Mouse (Mus musculus) heart, embryonic 12.5 days (tissue): ENCODE measurements around the gene Mad1l1. TPM values are rescaled to one million over a fixed set of nuclear protein-coding genes. Genes with fewer than 3 reads are reported as not detected.
A peak's percentile ranks its signal among the peaks of the same experiment; 100 is the strongest.

ENCODE experiments used
- ATAC-seq: fragments of 200-750 bp; cut with Nextera tagmentation; 2 replicates; pipeline ENCODE4 v1.8.0; 2017; ENCODE audit warnings: moderate TSS enrichment, moderate library complexity; ENCODE audit not compliant: insufficient number of reproducible peaks, low FRiP score
- H3K27ac ChIP-seq: fragments of 300-500 bp; sonication (generic); 2 replicates; pipeline ENCODE4 v1.5.1; 2016; ENCODE audit warnings: mild to moderate bottlenecking, moderate library complexity; ENCODE audit not compliant: poor library complexity, severe bottlenecking
- H3K27me3 ChIP-seq: fragments of 300-500 bp; sonication (generic); replicated peaks from 2 replicates; pipeline ENCODE4 v1.6.1; 2016; ENCODE audit warnings: mild to moderate bottlenecking, moderate library complexity
- H3K36me3 ChIP-seq: fragments of 300-500 bp; sonication (generic); 2 replicates; pipeline ENCODE4 v1.6.1; 2016; ENCODE audit warnings: mild to moderate bottlenecking, moderate library complexity
- H3K4me1 ChIP-seq: fragments of 300-500 bp; sonication (generic); replicated peaks from 2 replicates; pipeline ENCODE4 v1.6.1; 2016; ENCODE audit warnings: mild to moderate bottlenecking
- H3K4me2 ChIP-seq: fragments of 300-500 bp; sonication (generic); 2 replicates; pipeline ENCODE4 v1.6.1; 2016; ENCODE audit warnings: mild to moderate bottlenecking, moderate library complexity
- H3K4me3 ChIP-seq: fragments of 300-500 bp; sonication (generic); 2 replicates; pipeline ENCODE4 v1.5.1; 2016; ENCODE audit warnings: mild to moderate bottlenecking
- H3K9ac ChIP-seq: fragments of 300-500 bp; sonication (generic); 2 replicates; pipeline ENCODE4 v1.6.1; 2016; ENCODE audit warnings: mild to moderate bottlenecking, moderate library complexity
- H3K9me3 ChIP-seq: fragments of 300-500 bp; sonication (generic); replicated peaks from 2 replicates; pipeline ENCODE4 v1.6.1; 2016; ENCODE audit warnings: mild to moderate bottlenecking, moderate library complexity
- WGBS: fragments of 180-500 bp; shearing (Covaris S2); methylation state at CpG from one replicate; pipeline ENCODE4 v1.1.7; 2016; 5-methylcytosine and 5-hydroxymethylcytosine counted together
- polyA plus RNA-seq: library from polyadenylated mRNA; unstranded; fragments of >200 nt; fragmentation: Nextera tagmentation; extraction: Ambion mirVana; gene quantifications from 2 replicates; pipeline ENCODE4 v1.2.1, GENCODE M21; 2016

The Mad1l1 gene
- polyA plus RNA-seq, 1 experiment from 2014 or later: 26.3 TPM

DNA sequence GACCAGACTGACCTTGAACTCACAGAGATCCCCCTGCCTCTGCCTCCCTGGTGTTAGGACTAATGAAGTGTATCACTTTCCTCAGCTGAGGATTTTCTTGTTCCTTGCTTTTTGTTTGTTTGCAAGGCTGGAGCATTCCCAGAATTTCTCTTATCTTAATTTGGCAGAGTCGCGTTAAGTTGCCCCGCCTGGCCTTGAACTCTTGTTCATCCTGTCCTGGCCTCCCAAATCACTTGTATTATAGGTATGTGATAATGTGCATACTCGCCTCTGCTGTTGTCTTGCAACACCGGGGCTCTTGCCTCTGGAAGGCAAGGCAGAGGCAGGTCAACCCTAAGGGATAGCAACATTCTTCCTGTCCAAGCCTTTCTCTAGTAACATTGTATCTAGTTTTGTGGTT lies 2.7 kb upstream of the Mad1l1 start:
- 90% methylated on average over 5 of the region's 5 CpGs for WGBS
- Histone ChIP-seq H3K9me3 (no peaks in the 10 kb centered on the region), H3K36me3 (peaks cover 27% of the 10 kb centered on the region), H3K27ac (no peak overlapping the region), H3K4me3 (no peak overlapping the region), H3K27me3 (no peaks in the 10 kb centered on the region), H3K9ac (no peak overlapping the region), H3K4me2 (no peak overlapping the region), H3K4me1 (peaks cover 23% of the 10 kb centered on the region)
- ATAC-seq: no peak

DNA sequence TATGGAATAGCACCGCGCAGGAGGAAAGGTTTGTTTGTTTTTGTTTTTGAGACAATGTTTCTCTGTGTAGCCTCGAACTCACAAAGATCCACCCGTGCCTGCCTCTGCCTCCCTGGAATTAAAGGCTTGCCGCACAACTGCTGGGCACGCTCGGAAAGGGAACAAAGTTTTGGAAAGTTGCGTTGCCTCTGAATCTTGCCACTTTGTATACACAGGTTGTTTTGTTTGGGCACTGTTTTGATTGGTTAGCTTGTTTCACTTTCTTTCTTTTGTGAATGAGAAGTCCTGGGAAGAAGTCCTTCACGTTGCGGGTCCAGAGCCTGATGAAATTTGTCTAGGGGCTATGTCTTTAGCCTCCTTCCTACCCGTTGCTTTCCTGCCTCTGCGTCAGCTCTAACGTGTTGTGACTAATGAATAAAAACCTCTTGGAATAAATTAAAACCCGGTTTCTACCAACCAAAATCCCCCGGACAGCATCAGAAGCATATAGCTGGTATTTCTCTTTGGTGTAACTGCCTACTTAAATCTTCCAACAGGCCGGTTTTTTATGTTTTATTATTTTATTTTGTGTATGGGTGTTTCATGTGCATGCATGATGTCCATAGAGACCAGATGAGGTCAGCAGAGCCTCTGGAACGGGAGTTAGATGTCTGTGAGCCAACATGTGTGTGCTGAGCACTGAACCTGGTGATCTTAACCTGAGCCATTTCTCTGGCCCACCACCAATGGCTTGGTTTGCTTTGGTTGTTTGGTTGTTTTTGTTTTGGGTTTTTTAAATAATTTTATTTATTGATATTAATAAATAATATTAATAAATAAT lies 614 bp upstream of the Mad1l1 start:
- Histone ChIP-seq H3K4me3 (peak overlapping the region; percentile 91), H3K36me3 (peaks cover 11% of the 10 kb centered on the region), H3K9me3 (no peaks in the 10 kb centered on the region), H3K4me2 (peak overlapping the region; percentile 92), H3K27me3 (no peaks in the 10 kb centered on the region), H3K9ac (peak overlapping the region; percentile 99), H3K27ac (peak overlapping the region; percentile 75), H3K4me1 (peaks cover 27% of the 10 kb centered on the region)
- ATAC-seq: no peak
- WGBS: 1% methylated on average over 17 of the region's 17 CpGs

DNA sequence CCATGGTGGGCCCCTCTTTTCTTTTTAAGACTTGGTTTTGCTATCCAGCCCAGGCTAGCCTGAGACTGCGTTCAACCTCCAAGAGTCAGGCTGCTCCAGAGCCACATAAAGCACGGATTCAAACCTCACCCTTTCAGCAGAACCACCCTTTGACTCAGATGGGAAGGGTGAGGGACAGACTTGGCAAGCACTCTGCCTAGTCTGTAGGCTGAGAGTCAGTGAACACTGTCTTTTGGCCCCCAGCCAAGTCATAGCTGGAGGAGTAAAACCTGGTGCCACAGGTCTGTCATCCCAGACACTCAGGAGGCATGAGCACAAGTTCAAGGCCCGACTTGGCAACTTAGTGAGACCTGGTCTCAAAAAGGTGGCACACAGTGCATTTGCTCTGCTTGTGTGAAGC lies 4.6 kb downstream of the Mad1l1 start:
- Histone ChIP-seq H3K9me3 (no peaks in the 10 kb centered on the region), H3K9ac (no peak overlapping the region), H3K36me3 (peaks cover 35% of the 10 kb centered on the region), H3K4me2 (no peak overlapping the region), H3K4me3 (no peak overlapping the region), H3K4me1 (peaks cover 27% of the 10 kb centered on the region), H3K27me3 (no peaks in the 10 kb centered on the region), H3K27ac (no peak overlapping the region)
- no peak for ATAC-seq
- WGBS: 75% methylated on average over 3 of the region's 3 CpGs

DNA sequence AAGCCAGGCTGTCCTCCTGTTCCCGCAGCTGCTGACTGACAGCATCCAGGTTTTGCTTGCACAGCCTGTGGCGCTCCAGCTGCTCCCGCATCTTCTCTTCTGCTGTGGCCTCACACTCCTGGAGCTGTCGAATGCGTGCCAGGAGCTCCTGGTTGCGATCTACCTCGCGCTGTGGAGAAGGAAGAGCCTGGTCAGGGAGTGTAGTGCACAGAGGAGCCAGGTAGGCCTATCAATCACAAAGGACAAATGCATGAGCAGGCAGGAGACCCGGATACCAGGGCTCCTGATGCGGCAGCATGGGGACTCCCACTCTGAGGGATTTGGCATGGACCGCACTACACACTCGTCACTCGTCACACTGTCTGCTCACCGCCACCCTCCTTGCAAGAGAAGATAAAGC lies 13.8 kb downstream of the Mad1l1 start:
- Histone ChIP-seq H3K27ac (0 out of 2 replicates have a peak overlapping the region, but pooled peaks have one; percentile 14), H3K36me3 (peaks cover 68% of the 10 kb centered on the region), H3K4me1 (peaks cover 34% of the 10 kb centered on the region), H3K9ac (no peak overlapping the region), H3K4me2 (no peak overlapping the region), H3K9me3 (no peaks in the 10 kb centered on the region), H3K27me3 (no peaks in the 10 kb centered on the region), H3K4me3 (no peak overlapping the region)
- 54% methylated on average over 14 of the region's 14 CpGs for WGBS
- no peak for ATAC-seq

DNA sequence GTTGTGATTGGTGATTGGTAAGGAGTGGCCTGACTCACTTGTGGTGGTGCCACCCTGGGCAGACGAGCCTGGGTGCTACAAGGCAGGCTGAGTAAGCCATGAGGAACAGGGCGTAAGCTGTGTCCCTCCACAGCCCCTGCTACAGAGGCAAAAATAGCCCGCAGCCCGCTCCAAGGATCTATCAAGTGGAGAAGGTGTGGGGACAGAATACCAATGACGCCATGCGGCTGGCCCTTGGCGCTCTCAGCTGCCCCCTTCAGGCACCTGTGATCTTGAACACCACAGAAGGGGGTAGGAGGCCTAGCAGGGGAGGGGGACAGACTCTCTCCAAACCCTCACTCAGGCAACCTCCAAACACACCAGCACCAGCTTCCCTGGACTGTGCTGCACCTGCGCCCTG lies 15.3 kb downstream of the Mad1l1 start:
- Histone ChIP-seq H3K9ac (no peak overlapping the region), H3K4me3 (no peak overlapping the region), H3K27ac (peak overlapping the region; percentile 80), H3K4me2 (peak overlapping the region; percentile 18; the same call in 1 of the 2 replicates), H3K9me3 (no peaks in the 10 kb centered on the region), H3K36me3 (peaks cover 69% of the 10 kb centered on the region), H3K27me3 (no peaks in the 10 kb centered on the region), H3K4me1 (peaks cover 34% of the 10 kb centered on the region)
- 56% methylated on average over 8 of the region's 8 CpGs for WGBS
- peak; percentile 52 for ATAC-seq

DNA sequence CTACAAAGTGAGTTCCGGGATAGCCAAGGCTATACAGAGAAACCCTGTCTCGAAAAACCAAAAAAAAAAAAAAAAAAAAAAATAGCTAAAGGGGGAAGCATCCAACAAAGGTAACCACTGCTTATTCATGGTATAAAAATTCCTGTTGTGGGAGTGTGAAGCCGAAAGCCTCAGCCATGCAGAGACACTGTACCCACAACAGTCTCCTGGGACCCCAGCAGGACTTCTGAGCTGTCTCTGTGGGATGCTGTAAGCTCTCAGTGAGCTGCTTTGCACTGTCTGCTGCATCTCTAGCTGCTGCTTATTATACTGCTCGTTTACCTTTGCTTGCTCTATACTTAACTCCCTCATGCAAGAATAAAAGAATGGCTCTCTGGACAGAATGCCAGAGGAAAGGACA lies 23.1 kb downstream of the Mad1l1 start:
- Histone ChIP-seq H3K4me3 (no peak overlapping the region), H3K4me1 (no peaks in the 10 kb centered on the region), H3K9me3 (no peaks in the 10 kb centered on the region), H3K9ac (no peak overlapping the region), H3K27ac (no peak overlapping the region), H3K36me3 (peaks cover 61% of the 10 kb centered on the region), H3K4me2 (no peak overlapping the region), H3K27me3 (no peaks in the 10 kb centered on the region)
- 86% methylated on average over 4 of the region's 4 CpGs for WGBS
- no peak for ATAC-seq

DNA sequence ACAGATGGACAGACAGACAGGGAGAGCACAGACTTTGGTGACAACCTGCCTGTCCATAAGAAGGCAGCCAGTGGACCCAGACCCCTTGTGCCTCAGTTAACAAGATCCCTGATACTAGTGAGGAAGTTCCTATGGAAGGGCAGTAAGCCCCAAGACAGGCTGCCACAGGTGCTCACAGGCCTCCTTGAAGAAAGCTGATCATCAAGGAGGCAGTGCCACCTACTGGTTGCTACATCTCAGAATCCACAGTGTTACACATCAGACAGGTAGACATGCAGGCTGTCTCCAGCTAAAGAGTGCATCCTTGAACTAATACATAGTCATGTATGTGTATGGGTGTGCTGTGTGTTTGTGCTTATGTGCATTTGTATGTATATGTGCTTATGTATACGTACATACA lies 29.2 kb downstream of the Mad1l1 start:
- Histone ChIP-seq H3K4me3 (no peak overlapping the region), H3K27ac (no peak overlapping the region), H3K4me2 (no peak overlapping the region), H3K27me3 (no peaks in the 10 kb centered on the region), H3K4me1 (peaks cover 10% of the 10 kb centered on the region; the same call in 1 of the 2 replicates), H3K36me3 (peaks cover 56% of the 10 kb centered on the region), H3K9me3 (no peaks in the 10 kb centered on the region), H3K9ac (no peak overlapping the region)
- ATAC-seq: no peak
- 76% methylated on average over 1 of the region's 1 CpGs for WGBS

DNA sequence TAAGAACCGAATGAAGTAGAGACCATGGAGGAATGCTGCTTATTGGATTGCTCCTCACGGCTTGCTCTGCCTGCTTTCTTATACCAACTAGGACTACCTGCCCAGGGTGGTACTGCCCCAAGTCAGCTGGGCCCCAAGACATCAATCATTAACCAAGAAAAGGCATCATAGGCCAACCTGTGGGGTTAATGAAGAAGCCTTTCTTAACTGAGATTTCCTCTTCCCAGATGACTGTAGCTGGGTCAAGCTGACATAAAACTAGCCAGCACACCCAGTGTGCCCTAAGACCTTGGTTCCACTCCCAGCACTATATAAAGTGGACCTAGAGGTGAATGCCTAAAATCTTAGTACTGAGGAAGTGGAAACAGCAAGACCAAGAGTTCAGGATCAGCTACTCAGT lies 32.2 kb downstream of the Mad1l1 start:
- no peaks in the 10 kb centered on the region for H3K27me3 ChIP-seq
- H3K4me3 ChIP-seq: no peak overlapping the region
- peaks cover 10% of the 10 kb centered on the region; the same call in 1 of the 2 replicates for H3K4me1 ChIP-seq
- no peak overlapping the region for H3K4me2 ChIP-seq
- peaks cover 47% of the 10 kb centered on the region for H3K36me3 ChIP-seq
- 89% methylated on average over 2 of the region's 2 CpGs for WGBS
- H3K9ac ChIP-seq: no peak overlapping the region
- no peak overlapping the region for H3K27ac ChIP-seq
- H3K9me3 ChIP-seq: no peaks in the 10 kb centered on the region
- no peak for ATAC-seq

DNA sequence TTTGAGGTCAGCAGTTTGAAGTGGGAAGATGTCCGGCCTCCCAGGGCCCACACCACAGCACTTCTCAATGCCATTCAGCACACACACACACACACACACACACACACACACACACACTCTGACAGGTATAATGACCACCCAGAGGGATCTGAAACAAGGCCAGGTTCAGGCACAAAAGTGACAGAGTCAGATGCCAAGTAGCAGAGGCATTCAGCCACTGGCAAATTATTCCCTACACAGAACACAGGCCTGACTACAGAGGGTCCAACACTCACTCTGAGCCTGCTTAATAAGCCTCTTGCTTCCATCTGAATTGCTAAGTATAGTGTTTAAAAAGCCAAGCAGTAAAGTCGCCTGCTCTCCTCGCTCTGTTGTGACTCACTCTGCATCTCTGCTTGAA lies 33.1 kb downstream of the Mad1l1 start:
- Histone ChIP-seq H3K27me3 (no peaks in the 10 kb centered on the region), H3K9me3 (no peaks in the 10 kb centered on the region), H3K27ac (no peak overlapping the region), H3K4me2 (no peak overlapping the region), H3K9ac (no peak overlapping the region), H3K36me3 (peaks cover 44% of the 10 kb centered on the region), H3K4me3 (no peak overlapping the region), H3K4me1 (peaks cover 10% of the 10 kb centered on the region; the same call in 1 of the 2 replicates)
- ATAC-seq: no peak
- WGBS: 88% methylated on average over 3 of the region's 3 CpGs

DNA sequence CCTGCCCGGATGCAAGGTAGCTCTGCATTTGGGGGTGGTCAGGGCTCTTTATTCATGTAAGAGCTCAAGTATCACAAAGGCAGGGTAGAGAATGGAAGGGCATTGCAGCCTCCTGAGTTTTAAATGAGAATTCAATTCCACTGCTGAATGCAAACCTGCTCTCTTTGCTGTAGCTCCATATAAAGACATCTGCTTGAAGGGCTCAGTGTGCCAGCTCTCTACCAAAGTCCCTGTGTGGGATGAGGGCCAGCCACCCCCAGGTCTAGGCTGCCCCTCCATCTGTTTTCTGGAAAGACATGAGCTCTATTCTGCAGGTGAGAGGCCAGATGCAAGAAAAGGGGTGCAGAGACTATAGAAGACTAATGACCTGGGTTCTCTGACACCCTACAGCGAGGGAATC lies 36.6 kb downstream of the Mad1l1 start:
- H3K4me1 ChIP-seq: no peaks in the 10 kb centered on the region
- H3K4me2 ChIP-seq: no peak overlapping the region
- no peak overlapping the region for H3K27ac ChIP-seq
- H3K9ac ChIP-seq: no peak overlapping the region
- no peak overlapping the region for H3K4me3 ChIP-seq
- H3K27me3 ChIP-seq: no peaks in the 10 kb centered on the region
- peaks cover 35% of the 10 kb centered on the region for H3K36me3 ChIP-seq
- no peak for ATAC-seq
- H3K9me3 ChIP-seq: no peaks in the 10 kb centered on the region
- 79% methylated on average over 2 of the region's 2 CpGs for WGBS

DNA sequence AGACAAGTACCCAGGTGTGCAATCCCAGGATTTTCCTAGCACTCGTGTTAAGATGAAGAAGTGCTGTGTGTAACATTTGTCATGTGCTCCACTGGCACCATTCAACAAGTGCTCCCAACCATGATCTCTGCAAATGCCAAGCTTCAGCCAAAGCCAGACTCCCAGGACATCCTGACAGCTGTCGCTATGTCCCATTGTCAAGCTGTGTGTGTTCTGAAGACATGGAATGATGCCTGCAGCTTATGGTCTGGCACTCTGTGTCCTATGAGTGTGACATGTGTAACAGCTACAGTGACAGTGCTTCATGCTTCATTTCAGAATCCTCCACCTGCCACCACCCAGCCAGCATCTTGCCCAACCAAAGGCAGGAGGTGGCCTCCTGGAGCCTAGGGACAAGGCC lies 37.3 kb downstream of the Mad1l1 start:
- Histone ChIP-seq H3K9ac (no peak overlapping the region), H3K27ac (no peak overlapping the region), H3K4me3 (no peak overlapping the region), H3K4me2 (no peak overlapping the region), H3K4me1 (no peaks in the 10 kb centered on the region), H3K27me3 (no peaks in the 10 kb centered on the region), H3K36me3 (peaks cover 34% of the 10 kb centered on the region), H3K9me3 (no peaks in the 10 kb centered on the region)
- WGBS: 91% methylated on average over 2 of the region's 2 CpGs
- no peak for ATAC-seq

DNA sequence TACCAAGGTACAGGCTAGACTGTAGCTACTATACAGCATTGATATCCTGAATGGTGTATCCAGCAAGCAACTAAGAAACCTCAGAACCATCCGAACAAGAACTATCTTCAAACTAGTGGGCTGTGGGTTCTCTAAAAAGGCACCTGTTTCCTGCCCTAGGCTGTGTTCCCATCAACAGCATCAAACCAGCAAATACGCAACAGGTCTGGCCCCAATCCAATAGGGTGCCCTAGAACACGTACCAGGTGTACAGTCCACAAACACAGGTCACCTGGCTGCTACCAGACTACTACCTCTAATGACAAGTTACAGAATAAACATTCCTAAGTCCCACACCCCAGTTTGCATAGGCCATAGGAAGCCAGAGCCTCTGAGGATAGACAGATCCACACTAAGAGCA lies 38.5 kb downstream of the Mad1l1 start:
- no peaks in the 10 kb centered on the region for H3K4me1 ChIP-seq
- H3K4me2 ChIP-seq: no peak overlapping the region
- H3K27ac ChIP-seq: no peak overlapping the region
- H3K27me3 ChIP-seq: no peaks in the 10 kb centered on the region
- no peak overlapping the region for H3K4me3 ChIP-seq
- 89% methylated on average over 3 of the region's 3 CpGs for WGBS
- no peaks in the 10 kb centered on the region for H3K9me3 ChIP-seq
- peaks cover 34% of the 10 kb centered on the region for H3K36me3 ChIP-seq
- no peak overlapping the region for H3K9ac ChIP-seq
- ATAC-seq: no peak
